Mouse (Mus musculus): ENCODE results near the gene Thrsp. TPM values are rescaled to one million over a fixed set of nuclear protein-coding genes. Genes with fewer than 3 reads are reported as not detected.
"Not testable (repeated sequence)": the region's sequence is repeated elsewhere in the genome, so short reads cannot be mapped to it uniquely, and the experiment has no call there.

The Thrsp gene
- not detected in 2 replicates for polyA plus RNA-seq (2012)

GRCm38 (mm10) chr7:97416906-97417777, at the start of gene Thrsp:
Thrsp (minus strand) TSS chr7:97417730.
- TF ChIP-seq GATA1 (IDR thresholded peaks at IDR 0.05; ENCODE audit: low read length): no peak

GRCm38 (mm10) chr7:97455577-97455976, 38.0 kb upstream of the Thrsp start:
- TF ChIP-seq GATA1 (IDR thresholded peaks at IDR 0.05; ENCODE audit: low read length): no peak

- TF ChIP-seq GATA1 (IDR thresholded peaks at IDR 0.05; ENCODE audit: low read length): no peak
These were observed 37.3 kb upstream of the Thrsp start for GRCm38 (mm10) chr7:97454795-97455194.

- TF ChIP-seq GATA1 (IDR thresholded peaks at IDR 0.05; ENCODE audit: low read length): no peak
These were observed 35.8 kb upstream of the Thrsp start for GRCm38 (mm10) chr7:97453141-97453921.

- TF ChIP-seq GATA1 (IDR thresholded peaks at IDR 0.05; ENCODE audit: low read length): no peak
These were observed 34.7 kb upstream of the Thrsp start for GRCm38 (mm10) chr7:97452196-97452595.

- TF ChIP-seq GATA1 (IDR thresholded peaks at IDR 0.05; ENCODE audit: low read length): not testable (repeated sequence)
These were observed 33.5 kb upstream of the Thrsp start, which contains the start of gene Kctd14 for GRCm38 (mm10) chr7:97451023-97451422. Kctd14 (plus strand) TSS chr7:97451323.

- TF ChIP-seq GATA1 (IDR thresholded peaks at IDR 0.05; ENCODE audit: low read length): no peak
These were observed 29.6 kb upstream of the Thrsp start for GRCm38 (mm10) chr7:97447050-97447531.

GRCm38 (mm10) chr7:97446171-97446925, 28.8 kb upstream of the Thrsp start:
- no peak for TF ChIP-seq GATA1 (IDR thresholded peaks at IDR 0.05; ENCODE audit: low read length)

GRCm38 (mm10) chr7:97438986-97439385, 21.5 kb upstream of the Thrsp start:
- TF ChIP-seq GATA1 (IDR thresholded peaks at IDR 0.05; ENCODE audit: low read length): no peak

- no peak for TF ChIP-seq GATA1 (IDR thresholded peaks at IDR 0.05; ENCODE audit: low read length)
These were observed 17.0 kb upstream of the Thrsp start for GRCm38 (mm10) chr7:97434517-97434916.

- no peak for TF ChIP-seq GATA1 (IDR thresholded peaks at IDR 0.05; ENCODE audit: low read length)
These were observed 12.2 kb upstream of the Thrsp start for GRCm38 (mm10) chr7:97429705-97430104.

GRCm38 (mm10) chr7:97427778-97428420, 10.4 kb upstream of the Thrsp start:
- TF ChIP-seq GATA1 (IDR thresholded peaks at IDR 0.05; ENCODE audit: low read length): no peak

GRCm38 (mm10) chr7:97427296-97427695, 9.8 kb upstream of the Thrsp start:
- TF ChIP-seq GATA1 (IDR thresholded peaks at IDR 0.05; ENCODE audit: low read length): no peak

- TF ChIP-seq GATA1 (IDR thresholded peaks at IDR 0.05; ENCODE audit: low read length): no peak
These were observed 9.0 kb upstream of the Thrsp start for GRCm38 (mm10) chr7:97426566-97426965.

Data from G1E-ER4 (cell line).